Mouse (Mus musculus) limb, embryonic 10.5 days (tissue): ENCODE results near the gene Cbx5. TPM values are rescaled to one million over a fixed set of nuclear protein-coding genes. Genes with fewer than 3 reads are reported as not detected.

Source experiments
- DNase-seq: peaks from one replicate; pipeline ENCODE4 v3.0.0-alpha.2; 2017; ENCODE audit warnings: low spot score
- H3K27ac ChIP-seq: fragments of 300-500 bp; sonication (generic); 2 replicates; pipeline ENCODE4 v1.5.1; 2016; ENCODE audit warnings: mild to moderate bottlenecking
- H3K27me3 ChIP-seq: fragments of 300-500 bp; sonication (generic); 2 replicates; pipeline ENCODE4 v1.6.1; 2016; ENCODE audit warnings: low read depth, mild to moderate bottlenecking; ENCODE audit not compliant: poor library complexity, severe bottlenecking
- H3K36me3 ChIP-seq: fragments of 300-500 bp; sonication (generic); 2 replicates; pipeline ENCODE4 v1.6.1; 2016; ENCODE audit warnings: mild to moderate bottlenecking, moderate library complexity
- H3K4me1 ChIP-seq: fragments of 300-500 bp; sonication (generic); 2 replicates; pipeline ENCODE4 v1.6.1; 2016
- H3K4me3 ChIP-seq: fragments of 300-500 bp; sonication (generic); 2 replicates; pipeline ENCODE4 v1.5.1; 2016; ENCODE audit warnings: mild to moderate bottlenecking, moderate library complexity
- H3K9me3 ChIP-seq: fragments of 300-500 bp; sonication (generic); replicated peaks from 2 replicates; pipeline ENCODE4 v1.6.1; 2016; ENCODE audit warnings: mild to moderate bottlenecking
- WGBS: fragments of 180-500 bp; shearing (Covaris S2); methylation state at CpG from one replicate; pipeline ENCODE4 v1.1.7; 2016; 5-methylcytosine and 5-hydroxymethylcytosine counted together
- polyA plus RNA-seq: library from polyadenylated mRNA; unstranded; fragments of >200 nt; fragmentation: Nextera tagmentation; extraction: Ambion mirVana; gene quantifications from 2 replicates; pipeline ENCODE4 v1.2.1, GENCODE M21; 2016

Gene Cbx5
- polyA plus RNA-seq, 1 experiment from 2014 or later: 215 TPM

GRCm38 (mm10) chr15:103171276-103171675 is 68.3 kb downstream of the Cbx5 start:
- Histone ChIP-seq H3K36me3 (no peaks in the 10 kb centered on the region), H3K27ac (no peak overlapping the region), H3K4me1 (peaks cover 49% of the 10 kb centered on the region), H3K9me3 (no peaks in the 10 kb centered on the region), H3K27me3 (peaks cover 100% of the 10 kb centered on the region), H3K4me3 (0 out of 2 replicates have a peak overlapping the region, but pooled peaks have one; percentile 8)
- 10% methylated on average over 8 of the region's 8 CpGs for WGBS
- peak; percentile 48 for DNase-seq

- Histone ChIP-seq H3K36me3 (no peaks in the 10 kb centered on the region), H3K27me3 (peaks cover 100% of the 10 kb centered on the region), H3K9me3 (no peaks in the 10 kb centered on the region), H3K4me1 (peaks cover 54% of the 10 kb centered on the region), H3K4me3 (peak overlapping the region; percentile 57), H3K27ac (peak overlapping the region; percentile 66)
- DNase-seq: no peak
- WGBS: 9% methylated on average over 16 of the region's 16 CpGs
Measured at GRCm38 (mm10) chr15:103170316-103170679, 69.3 kb downstream of the Cbx5 start.

DNA sequence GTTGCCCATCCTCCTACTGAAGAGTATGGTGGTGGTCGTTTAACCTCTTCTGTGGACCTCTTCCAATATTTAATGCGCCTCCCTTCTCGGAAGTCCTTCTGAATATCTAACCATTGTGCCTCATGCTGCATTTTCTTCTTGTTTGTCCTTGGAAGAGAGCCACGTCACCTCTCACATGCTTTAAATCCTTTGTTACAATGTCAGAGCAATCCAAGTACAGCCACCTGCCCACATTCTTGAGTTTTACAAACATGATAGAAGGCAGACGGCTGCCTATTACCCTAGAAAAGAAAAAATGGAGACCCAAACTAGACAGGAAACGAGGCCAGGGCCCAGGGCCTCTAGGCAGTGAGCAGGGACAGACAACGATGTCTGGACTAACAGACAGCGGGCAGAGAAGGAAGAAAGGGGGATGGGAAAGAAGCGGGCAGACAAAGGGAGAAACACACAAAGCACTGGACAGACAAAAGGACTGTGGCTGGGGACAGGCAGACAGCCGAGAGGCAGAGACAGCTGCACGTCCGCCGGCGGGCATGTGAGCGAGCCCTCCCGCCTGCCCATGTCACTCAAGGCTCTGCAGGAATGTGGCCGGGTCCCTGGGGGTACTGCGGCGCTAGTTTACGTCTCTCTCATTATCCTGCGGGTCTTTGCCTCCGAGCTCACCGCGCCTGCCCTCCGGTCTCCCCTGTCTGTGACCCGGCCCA is 69.9 kb downstream of the Cbx5 start:
- peak; percentile 73 for DNase-seq
- peak overlapping the region; percentile 66 for H3K27ac ChIP-seq

DNA sequence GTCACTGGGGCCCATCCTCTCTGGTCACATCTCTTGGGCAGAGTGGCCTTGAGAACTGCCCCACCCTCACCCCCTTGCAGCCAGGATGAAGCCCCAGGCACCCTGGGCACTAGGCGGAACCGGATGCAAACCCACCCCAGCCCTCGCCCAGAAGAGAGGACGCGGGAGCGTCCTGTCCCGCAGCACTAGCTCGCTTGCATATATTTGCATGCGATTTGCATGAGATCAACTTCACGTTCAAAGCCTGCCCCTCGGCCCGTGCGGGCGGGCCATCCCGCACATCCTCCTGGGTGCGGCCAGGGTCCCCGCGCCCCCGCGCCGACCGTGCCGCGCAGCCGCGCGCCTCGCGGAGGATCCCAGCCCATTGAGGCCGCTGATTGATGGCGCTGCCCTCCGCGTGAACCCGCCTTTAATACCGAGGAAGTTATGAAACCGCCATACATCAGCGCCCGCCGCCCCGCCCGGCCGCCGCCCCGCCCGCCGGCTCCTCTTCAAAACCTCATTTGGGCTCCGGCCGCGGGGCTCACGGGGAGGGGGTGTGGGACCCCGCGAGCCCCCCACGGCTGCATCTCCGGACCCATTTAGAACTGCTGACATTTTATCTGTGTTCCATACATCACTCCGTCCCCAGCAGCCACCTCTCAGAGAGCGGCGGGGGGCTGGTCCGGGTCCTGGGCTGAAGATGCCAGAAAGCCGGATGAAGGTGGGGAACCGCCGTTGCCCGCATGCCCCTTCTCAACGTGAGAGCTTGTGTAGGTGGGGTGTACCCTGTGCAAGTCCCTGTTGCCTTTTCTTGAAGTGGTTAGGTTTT is 70.6 kb downstream of the Cbx5 start:
- WGBS: under 1% methylated on average over 63 of the region's 63 CpGs
- Histone ChIP-seq H3K4me3 (peak overlapping the region; percentile 57), H3K36me3 (no peaks in the 10 kb centered on the region), H3K4me1 (peaks cover 58% of the 10 kb centered on the region), H3K9me3 (no peaks in the 10 kb centered on the region), H3K27me3 (peaks cover 93% of the 10 kb centered on the region), H3K27ac (peak overlapping the region; percentile 66)
- peak; percentile 78 for DNase-seq

More for the DNA sequence above, 69.9 kb downstream of the Cbx5 start:
- WGBS: 4% methylated on average over 26 of the region's 26 CpGs
- no peaks in the 10 kb centered on the region for H3K9me3 ChIP-seq
- H3K27me3 ChIP-seq: peaks cover 95% of the 10 kb centered on the region
- no peaks in the 10 kb centered on the region for H3K36me3 ChIP-seq
- peaks cover 58% of the 10 kb centered on the region for H3K4me1 ChIP-seq
- peak overlapping the region; percentile 57 for H3K4me3 ChIP-seq

DNA sequence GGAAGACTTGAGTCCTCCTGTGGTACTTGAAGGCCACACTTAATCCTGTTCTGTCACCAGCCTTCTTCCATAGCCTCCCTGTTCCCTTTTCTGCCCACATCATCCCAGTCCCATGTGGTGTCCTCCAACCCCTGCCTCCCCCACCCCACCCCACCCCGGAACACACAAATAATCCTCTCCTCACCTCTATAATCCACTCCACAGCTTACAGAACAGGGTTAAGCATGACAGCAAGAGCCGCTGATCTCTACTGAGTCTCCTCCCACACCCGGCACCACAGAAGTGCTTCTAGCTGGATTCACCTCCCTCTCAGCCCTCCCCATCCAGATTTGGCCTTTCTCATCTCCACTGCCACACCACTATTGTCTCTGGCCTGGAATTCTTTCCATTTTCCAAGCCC is 71.8 kb downstream of the Cbx5 start:
- H3K4me3 ChIP-seq: no peak overlapping the region

DNA sequence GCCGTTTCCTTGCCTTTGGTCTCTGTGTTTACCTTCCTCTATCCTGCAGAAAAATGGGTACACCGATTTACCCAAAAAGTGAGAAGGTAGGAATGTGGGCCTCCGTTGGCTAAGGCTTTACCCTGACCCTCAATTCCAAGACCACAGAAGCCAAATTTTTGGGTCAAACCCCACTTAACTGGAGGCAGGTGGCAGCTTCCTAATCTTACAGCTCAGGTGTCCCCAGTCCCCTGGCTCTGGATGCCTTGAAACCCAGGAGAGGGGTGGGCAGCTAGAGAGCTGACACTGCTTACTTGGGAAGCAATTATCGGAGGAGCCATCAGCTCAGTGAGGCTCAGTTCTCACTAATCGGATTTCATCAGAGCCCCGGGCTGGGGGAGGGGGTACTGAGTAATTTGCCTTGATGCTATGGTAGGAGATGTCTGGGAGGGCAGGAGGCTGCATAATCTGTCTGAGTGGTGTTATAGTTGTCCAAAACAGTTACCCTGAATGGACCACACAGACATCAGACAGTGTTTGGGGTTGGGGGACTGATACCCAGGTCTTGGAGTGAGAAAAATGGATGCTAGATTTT is 72.5 kb downstream of the Cbx5 start, which contains the start of gene Smug1:
Gene Smug1, minus strand, starts transcription at position 51 of the 574 bp plus-strand sequence.
- Histone ChIP-seq H3K36me3 (no peaks in the 10 kb centered on the region), H3K9me3 (no peaks in the 10 kb centered on the region), H3K27ac (no peak within 1 kb of the TSS), H3K27me3 (peaks cover 74% of the 10 kb centered on the region), H3K4me3 (no peak within 1 kb of the TSS), H3K4me1 (peaks cover 65% of the 10 kb centered on the region)
- DNase-seq: no peak
- WGBS: 35% methylated on average over 6 of the region's 6 CpGs

More for the DNA sequence above, 71.8 kb downstream of the Cbx5 start:
- no peak for DNase-seq
- 16% methylated on average over 3 of the region's 3 CpGs for WGBS
- no peaks in the 10 kb centered on the region for H3K36me3 ChIP-seq
- H3K27ac ChIP-seq: no peak overlapping the region
- no peaks in the 10 kb centered on the region for H3K9me3 ChIP-seq
- H3K27me3 ChIP-seq: peaks cover 81% of the 10 kb centered on the region
- H3K4me1 ChIP-seq: peaks cover 64% of the 10 kb centered on the region

DNA sequence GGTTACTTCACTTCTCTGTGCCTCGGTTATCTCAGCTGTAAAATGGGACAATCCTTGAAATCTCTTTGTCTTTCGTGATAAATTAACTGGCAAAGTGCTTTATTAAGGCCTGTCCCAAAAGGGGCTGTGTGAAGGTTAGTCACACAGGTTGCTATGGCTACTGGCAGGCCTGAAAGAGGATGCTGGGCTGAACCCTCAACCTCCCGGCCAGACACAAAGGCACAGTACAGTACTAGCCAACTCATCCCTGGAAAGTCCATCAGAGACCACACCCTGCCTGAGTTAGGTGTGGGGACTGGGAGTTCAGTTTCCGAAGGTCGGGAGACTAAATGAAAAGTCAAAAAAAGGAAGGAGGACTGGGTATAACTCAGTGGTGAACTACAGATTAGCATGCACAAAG is 73.7 kb downstream of the Cbx5 start:
- Histone ChIP-seq H3K27ac (no peak overlapping the region), H3K9me3 (no peaks in the 10 kb centered on the region), H3K27me3 (peaks cover 62% of the 10 kb centered on the region), H3K4me1 (peaks cover 53% of the 10 kb centered on the region), H3K36me3 (no peaks in the 10 kb centered on the region), H3K4me3 (no peak overlapping the region)
- WGBS: 43% methylated on average over 5 of the region's 5 CpGs
- DNase-seq: no peak

- Histone ChIP-seq H3K4me1 (peaks cover 48% of the 10 kb centered on the region), H3K27me3 (peaks cover 57% of the 10 kb centered on the region), H3K4me3 (0 out of 2 replicates have a peak overlapping the region, but pooled peaks have one; percentile 18), H3K36me3 (no peaks in the 10 kb centered on the region), H3K27ac (peak overlapping the region; percentile 47), H3K9me3 (no peaks in the 10 kb centered on the region)
- DNase-seq: peak; percentile 97
- 0% methylated on average over 13 of the region's 13 CpGs for WGBS
Measured at GRCm38 (mm10) chr15:103165379-103165778, 74.2 kb downstream of the Cbx5 start.

DNA sequence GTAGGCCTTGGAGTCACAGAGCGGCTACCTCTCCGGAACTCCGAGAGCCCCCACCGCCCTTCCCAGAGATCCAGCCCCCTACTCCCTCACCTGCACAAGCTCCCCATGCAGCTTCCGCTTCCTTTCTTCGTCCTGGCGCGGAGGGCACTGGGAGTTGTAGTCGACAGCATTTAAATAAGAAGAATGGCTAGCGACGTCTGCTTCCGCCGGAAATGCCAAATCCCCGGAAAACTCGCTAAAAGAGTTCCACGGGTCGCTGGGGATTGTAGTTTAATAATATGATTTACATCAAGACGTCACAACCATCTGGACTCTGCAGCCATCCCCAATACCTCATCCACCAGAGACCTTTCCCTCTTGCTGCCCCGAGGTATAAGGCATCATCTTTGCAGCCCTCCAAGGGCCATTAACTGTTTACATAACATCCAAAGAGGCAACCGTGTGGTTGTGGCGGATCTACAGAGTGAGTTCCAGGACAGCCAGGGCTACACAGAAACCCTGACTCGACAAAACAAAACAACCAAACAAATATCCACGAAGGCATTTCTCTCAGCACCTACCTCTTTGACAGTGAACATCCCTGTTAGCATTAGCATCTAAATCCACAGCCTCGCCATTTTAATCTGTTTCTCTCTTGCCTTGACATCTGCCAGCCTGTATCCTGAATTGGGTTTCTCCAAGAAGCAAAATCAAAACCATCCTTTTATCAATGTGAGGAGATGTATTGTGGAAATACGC is 76.3 kb downstream of the Cbx5 start:
- no peaks in the 10 kb centered on the region for H3K36me3 ChIP-seq
- peak overlapping the region; percentile 59 for H3K4me3 ChIP-seq
- WGBS: 10% methylated on average over 25 of the region's 25 CpGs
- H3K9me3 ChIP-seq: no peaks in the 10 kb centered on the region
- DNase-seq: peak; percentile 97
- peaks cover 37% of the 10 kb centered on the region for H3K27me3 ChIP-seq
- H3K4me1 ChIP-seq: peaks cover 28% of the 10 kb centered on the region
- H3K27ac ChIP-seq: peak overlapping the region; percentile 78

DNA sequence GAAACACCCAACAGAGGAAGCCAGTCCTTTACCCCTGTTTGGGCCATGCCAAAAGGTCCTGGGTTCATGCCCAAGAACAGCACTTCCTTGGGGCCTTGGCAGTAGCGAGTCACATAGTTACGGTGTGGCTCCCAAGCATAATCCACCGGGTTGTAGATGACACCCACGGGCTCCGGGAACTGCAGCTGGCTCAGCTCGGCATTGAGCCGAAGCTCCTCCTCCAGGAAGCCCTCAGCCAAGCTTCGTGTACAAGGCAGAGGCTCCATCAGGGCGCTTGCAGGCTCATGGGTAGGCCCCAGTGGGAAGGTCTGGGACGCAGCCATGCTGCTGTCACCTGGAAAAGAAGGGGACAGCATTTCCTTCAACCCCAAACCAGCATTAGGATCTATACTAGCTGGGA is 82.0 kb downstream of the Cbx5 start:
- Histone ChIP-seq H3K27ac (no peak overlapping the region), H3K36me3 (0 out of 2 replicates have a peak, but pooled peaks cover 2% of the 10 kb centered on the region), H3K9me3 (no peaks in the 10 kb centered on the region), H3K4me3 (no peak overlapping the region), H3K27me3 (peaks cover 44% of the 10 kb centered on the region), H3K4me1 (peaks cover 19% of the 10 kb centered on the region)
- DNase-seq: no peak
- 78% methylated on average over 10 of the region's 10 CpGs for WGBS

DNA sequence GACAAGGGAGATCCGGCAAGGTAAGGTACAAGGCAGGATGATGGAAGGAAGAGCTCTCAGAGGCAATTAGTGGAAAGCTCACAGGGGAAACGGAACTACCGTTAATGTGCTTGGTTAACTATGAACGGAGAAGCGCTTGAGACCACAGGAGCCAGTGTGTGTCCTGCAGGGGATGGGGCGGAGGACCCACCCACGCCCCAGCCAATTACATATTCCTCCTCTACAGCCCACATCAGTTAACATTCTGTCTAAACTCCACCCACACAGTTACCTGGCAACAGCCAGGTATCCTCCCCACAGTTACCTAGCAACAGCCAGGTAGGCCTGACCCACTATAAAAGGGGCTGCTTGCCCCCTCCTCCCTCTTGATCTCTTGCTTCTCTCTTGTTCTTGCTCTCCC is 82.7 kb downstream of the Cbx5 start:
- WGBS: 42% methylated on average over 7 of the region's 7 CpGs
- Histone ChIP-seq H3K4me3 (no peak overlapping the region), H3K27ac (no peak overlapping the region), H3K9me3 (no peaks in the 10 kb centered on the region), H3K36me3 (0 out of 2 replicates have a peak, but pooled peaks cover 2% of the 10 kb centered on the region), H3K27me3 (peaks cover 44% of the 10 kb centered on the region), H3K4me1 (peaks cover 17% of the 10 kb centered on the region)
- DNase-seq: no peak
